Mouse (Mus musculus) pancreas, adult 10 weeks (tissue): ENCODE data around the gene Gm6899. TPM values are rescaled to one million over a fixed set of nuclear protein-coding genes. Genes with fewer than 3 reads are reported as not detected.

Experiments used
- polyA plus RNA-seq: library from polyadenylated mRNA; stranded (reverse); fragments of 350-450 nt; fragmentation: Illumina TruSeq; extraction: RNeasy Lipid Tissue Mini Kit (QIAGEN cat#74804); gene quantifications from one replicate; pipeline ENCODE4 v1.2.3, GENCODE M21; 2015; ENCODE audit warnings: low read depth, low replicate concordance; ENCODE audit not compliant: insufficient read depth

The Gm6899 gene
- not detected for polyA plus RNA-seq

GRCm38 (mm10) chr11:26593061-26594059 lies at the start of gene Gm6899, which contains the start of gene Vrk2:
Gene Gm6899 (plus strand): TSS chr11:26593241.
Gene Vrk2 (minus strand): TSS chr11:26593999.

Other genes with a start within 250 kb of the Gm6899 start
- 2.5 TPM for gene Fancl, start 207.1 kb upstream of the Gm6899 start, polyA plus RNA-seq
- gene Vrk2, start 758 bp downstream of the Gm6899 start, polyA plus RNA-seq, result 1.5 TPM